Mouse (Mus musculus) adrenal gland, postnatal 36 days (tissue): Measurements from ENCODE around the gene Zfp932. TPM values are rescaled to one million over a fixed set of nuclear protein-coding genes. Genes with fewer than 3 reads are reported as not detected.
"Not testable (repeated sequence)": the region's sequence is repeated elsewhere in the genome, so short reads cannot be mapped to it uniquely, and the experiment has no call there.

Experiments
- DNase-seq, 2 experiments: peaks; one replicate each; pipeline ENCODE4 v3.0.0; 2021; ENCODE audit warnings: mixed read lengths in 1 of 2
- long read RNA-seq, 2 experiments: library from polyadenylated mRNA; stranded (forward); transcript quantifications; one replicate each; pipeline ENCODE4 v2.0.0; 2021; ENCODE audit warnings: borderline sequencing depth in 2 of 2
- total RNA-seq, 2 experiments: library from RNA; stranded (reverse); gene quantifications; 2 replicates each; pipeline ENCODE4 v1.2.3; 2021

Gene Zfp932
- 10 to 100 TPM; 19.1 to 20.2 TPM for total RNA-seq
- long read RNA-seq, experiment 1, transcript Zfp932-204 (5 exons, 868 nt): major isoform, 5 of 9 reads
- long read RNA-seq, experiment 1, partial matches to known transcripts: 0 of 9 reads
- long read RNA-seq, experiment 1, other reads (novel, unspliced or antisense): 1 of 9 reads
- long read RNA-seq, experiment 2, partial matches to known transcripts: 0 of 3 reads
- long read RNA-seq, experiment 2, other reads (novel, unspliced or antisense): 1 of 3 reads

- DNase-seq: peak; percentile 87 to 88
These were observed at the start of gene Zfp932 for GRCm38 (mm10) chr5:109996026-109996937. TSS of gene Zfp932 (plus strand) at chr5:109996521.

DNA sequence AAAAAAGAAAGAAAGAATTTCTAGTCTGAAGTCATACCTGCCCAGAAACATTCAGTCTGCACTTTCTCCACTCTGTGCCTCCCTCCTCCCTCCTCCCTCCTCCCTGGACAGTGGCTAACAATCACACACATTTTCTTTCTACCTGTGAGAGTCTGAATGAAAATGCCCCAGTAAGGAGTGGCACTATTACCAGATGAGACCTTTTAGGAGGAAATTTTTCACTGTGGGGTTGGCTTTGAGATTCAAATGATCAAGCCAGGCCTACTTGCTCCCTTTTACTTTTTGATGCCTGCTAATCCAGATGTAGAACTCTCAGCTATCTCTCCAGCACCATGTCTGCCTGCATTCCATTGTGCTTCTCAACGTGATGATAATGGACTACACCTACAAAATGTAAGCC is 46.0 kb upstream of the Zfp932 start:
- DNase-seq: no peak

- not testable (repeated sequence) for DNase-seq
These were observed 15.6 kb upstream of the Zfp932 start for GRCm38 (mm10) chr5:109980743-109981142.

GRCm38 (mm10) chr5:109995461-109995860 is 860 bp upstream of the Zfp932 start:
- DNase-seq: not testable (repeated sequence)

DNA sequence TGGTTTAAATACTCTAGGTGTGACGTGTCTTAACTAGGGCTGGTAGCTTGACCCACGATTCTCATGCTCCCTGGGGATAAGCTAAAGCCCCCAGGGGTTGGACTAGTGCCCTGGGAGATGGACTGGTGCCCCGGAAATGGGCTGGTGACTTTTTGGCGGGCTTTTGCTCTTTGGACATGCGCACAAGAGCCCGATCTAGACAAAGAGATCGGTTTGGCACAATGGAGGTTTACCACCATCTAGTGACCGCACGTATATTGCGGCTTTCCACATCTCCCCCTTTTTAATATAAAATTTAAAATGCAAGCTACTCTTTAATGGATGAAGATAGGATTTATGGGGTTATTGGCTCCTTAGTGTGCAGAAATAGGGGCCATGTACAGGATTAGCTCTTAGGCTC is 19.5 kb downstream of the Zfp932 start:
- DNase-seq: not testable (repeated sequence)

DNA sequence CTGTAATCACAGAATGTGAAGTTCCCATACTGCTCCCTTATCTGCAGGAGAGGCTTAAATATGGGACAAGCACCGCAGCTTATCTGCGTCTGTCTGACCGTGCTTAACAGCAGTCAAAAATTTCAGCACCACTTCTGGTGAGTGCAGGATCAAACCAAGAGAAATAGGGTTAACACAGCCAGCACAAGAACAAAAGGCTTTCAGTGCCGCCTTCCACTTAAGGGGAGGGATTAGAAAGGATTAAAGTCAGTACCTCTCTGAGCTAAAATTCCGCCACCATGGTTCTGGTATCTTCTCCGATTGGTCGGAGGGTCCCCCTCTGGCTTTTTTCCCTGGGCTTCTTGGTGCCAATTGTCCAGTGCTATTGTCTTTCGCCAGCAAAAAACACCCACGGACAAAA is 27.0 kb downstream of the Zfp932 start:
- no peak for DNase-seq

- DNase-seq: peak; percentile 20 to 45
These were observed 27.5 kb downstream of the Zfp932 start for GRCm38 (mm10) chr5:110023694-110024427.

GRCm38 (mm10) chr5:110057637-110058408 is 61.5 kb downstream of the Zfp932 start:
- peak; percentile 88 to 90 for DNase-seq

Other genes with a start within 250 kb of the Zfp932 start
- 1 to 10 TPM; 4.7 to 9.5 TPM for gene 4930522L14Rik, start 244.6 kb upstream of the Zfp932 start, total RNA-seq
- gene Gm15446, start 73.1 kb upstream of the Zfp932 start, total RNA-seq: 1 to 10 TPM; 8.4 to 9.3 TPM
- gene Gm17655, start 76.0 kb downstream of the Zfp932 start, total RNA-seq: 1 to 10 TPM; 4.7 to 5.9 TPM
- under 1 TPM; 0.10 to 0.49 TPM for gene Gm35315, start 97.9 kb downstream of the Zfp932 start, total RNA-seq
- under 1 TPM in 1 of 2 experiments, not detected in 1; 0.10 TPM for gene Plcxd1, start 103.4 kb downstream of the Zfp932 start, total RNA-seq
- 10 to 100 TPM; 50.6 to 71.9 TPM for gene Gtpbp6, start 111.7 kb downstream of the Zfp932 start, total RNA-seq
- 1 to 10 TPM; 6.5 to 6.9 TPM for gene Zfp605, start 113.6 kb downstream of the Zfp932 start, total RNA-seq
- 10 to 100 TPM; 29.7 to 31.9 TPM for gene Chfr, start 139.3 kb downstream of the Zfp932 start, total RNA-seq
- gene Golga3, start 180.2 kb downstream of the Zfp932 start, total RNA-seq: 10 to 100 TPM; 42.5 to 43.2 TPM
- 10 to 100 TPM; 43.7 to 44.9 TPM for gene Ankle2, start 234.5 kb downstream of the Zfp932 start, total RNA-seq